Mouse (Mus musculus) kidney, embryonic 15.5 days (tissue): Measurements from ENCODE around the gene Dip2b. TPM values are rescaled to one million over a fixed set of nuclear protein-coding genes. Genes with fewer than 3 reads are reported as not detected.
A peak's percentile ranks its signal among the peaks of the same experiment; 100 is the strongest.

ENCODE experiments used
- ATAC-seq: fragments of 200-750 bp; cut with Nextera tagmentation; replicated peaks from 2 replicates; pipeline ENCODE4 v1.8.0; 2017; ENCODE audit warnings: moderate TSS enrichment; ENCODE audit not compliant: low FRiP score
- H3K27ac ChIP-seq: fragments of 300-500 bp; sonication (generic); 2 replicates; pipeline ENCODE4 v1.5.1; 2015; ENCODE audit warnings: mild to moderate bottlenecking, inconsistent platforms
- H3K27me3 ChIP-seq: fragments of 300-500 bp; sonication (generic); 2 replicates; pipeline ENCODE4 v1.6.1; 2015; ENCODE audit warnings: inconsistent platforms
- H3K36me3 ChIP-seq: fragments of 300-500 bp; sonication (generic); 2 replicates; pipeline ENCODE4 v1.6.1; 2015; ENCODE audit warnings: inconsistent platforms
- H3K4me1 ChIP-seq: fragments of 300-500 bp; sonication (generic); 2 replicates; pipeline ENCODE4 v1.6.1; 2015; ENCODE audit warnings: inconsistent platforms
- H3K4me2 ChIP-seq: fragments of 300-500 bp; sonication (generic); 2 replicates; pipeline ENCODE4 v1.6.1; 2015; ENCODE audit warnings: moderate library complexity, mild to moderate bottlenecking, inconsistent platforms
- H3K4me3 ChIP-seq: fragments of 300-500 bp; sonication (generic); replicated peaks from 2 replicates; pipeline ENCODE4 v1.5.1; 2015; ENCODE audit warnings: mild to moderate bottlenecking, inconsistent platforms
- H3K9ac ChIP-seq: fragments of 300-500 bp; sonication (generic); 2 replicates; pipeline ENCODE4 v1.6.1; 2015; ENCODE audit warnings: mild to moderate bottlenecking, inconsistent platforms
- H3K9me3 ChIP-seq: fragments of 300-500 bp; sonication (generic); replicated peaks from 2 replicates; pipeline ENCODE4 v1.6.1; 2016; ENCODE audit warnings: inconsistent platforms
- WGBS: fragments of 180-500 bp; shearing (Covaris S2); methylation state at CpG from one replicate; pipeline ENCODE4 v1.1.7; 2015; ENCODE audit warnings: mixed read lengths; 5-methylcytosine and 5-hydroxymethylcytosine counted together
- polyA plus RNA-seq: library from polyadenylated mRNA; unstranded; fragments of >200 nt; fragmentation: Nextera tagmentation; extraction: Ambion mirVana; gene quantifications from 2 replicates; pipeline ENCODE4 v1.2.1, GENCODE M21; 2015

Dip2b gene
- polyA plus RNA-seq, 1 experiment from 2014 or later = 11.6 TPM

DNA sequence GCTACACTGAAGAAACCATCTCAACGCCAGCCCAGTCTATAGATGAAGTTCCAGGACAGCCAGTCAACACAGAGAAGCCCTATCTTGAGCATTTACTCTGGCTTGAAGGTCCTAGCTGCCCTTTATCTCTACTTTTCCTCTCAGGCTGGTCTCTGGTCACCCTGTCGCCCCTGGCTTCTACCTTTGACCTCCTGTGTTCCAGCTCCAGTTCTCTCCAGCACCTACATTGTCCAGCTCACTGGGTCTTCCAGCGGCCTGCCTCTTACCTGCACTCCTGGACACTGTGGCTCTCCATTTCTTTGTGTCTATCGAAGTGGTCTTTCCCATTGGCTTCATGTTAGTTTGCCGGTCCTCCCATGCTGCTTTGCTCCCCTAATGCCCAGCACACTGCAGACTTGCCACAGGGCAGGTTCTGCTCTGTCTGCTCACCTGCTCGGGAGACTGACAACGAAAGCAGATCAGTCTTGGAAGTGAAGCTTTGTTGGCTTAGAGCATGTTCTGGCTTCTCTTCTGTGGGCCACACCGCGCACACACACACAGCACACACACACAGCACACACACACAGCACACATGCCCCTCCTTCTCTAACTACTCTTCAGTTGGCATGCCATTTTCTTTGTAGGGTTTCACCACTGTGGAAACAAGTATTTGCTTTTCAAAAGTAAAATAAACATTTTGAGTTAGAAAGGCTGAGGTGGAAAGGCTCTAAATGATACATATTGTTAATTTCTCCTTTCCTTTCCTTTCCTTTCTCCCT lies 35.4 kb downstream of the Dip2b start:
- Histone ChIP-seq H3K4me3 (no peak overlapping the region), H3K36me3 (no peaks in the 10 kb centered on the region), H3K4me2 (no peak overlapping the region), H3K9ac (no peak overlapping the region), H3K27me3 (no peaks in the 10 kb centered on the region), H3K4me1 (peaks cover 55% of the 10 kb centered on the region), H3K27ac (peak overlapping the region; percentile 46), H3K9me3 (no peaks in the 10 kb centered on the region)
- no peak for ATAC-seq
- 75% methylated on average over 9 of the region's 9 CpGs for WGBS

DNA sequence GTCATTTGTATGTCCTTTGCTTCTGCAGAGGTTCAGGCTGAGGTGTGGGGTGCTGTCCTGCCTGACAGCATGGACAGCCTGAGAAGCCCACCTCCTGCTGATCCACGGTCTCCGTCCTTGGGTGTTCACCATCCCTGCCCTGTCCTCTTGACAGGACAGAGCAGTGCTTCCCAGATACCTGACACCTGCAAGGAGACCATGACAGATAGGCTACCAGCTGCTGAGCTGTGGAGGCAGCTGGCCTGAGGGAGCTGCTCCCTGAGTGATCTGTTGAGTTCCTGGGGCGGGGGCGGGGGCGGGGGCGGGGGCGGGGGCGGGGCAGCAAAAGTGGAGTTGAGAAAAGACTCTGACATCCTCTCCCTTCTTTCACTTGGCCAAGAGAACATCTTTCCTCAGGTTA lies 36.3 kb downstream of the Dip2b start:
- H3K4me1 ChIP-seq = peaks cover 55% of the 10 kb centered on the region
- no peaks in the 10 kb centered on the region for H3K36me3 ChIP-seq
- no peak overlapping the region for H3K9ac ChIP-seq
- H3K9me3 ChIP-seq = no peaks in the 10 kb centered on the region
- H3K27me3 ChIP-seq = no peaks in the 10 kb centered on the region
- H3K4me3 ChIP-seq = no peak overlapping the region
- ATAC-seq = peak; percentile 78
- peak overlapping the region; percentile 62 for H3K27ac ChIP-seq
- H3K4me2 ChIP-seq = 0 out of 2 replicates have a peak overlapping the region, but pooled peaks have one; percentile 23
- WGBS = 13% methylated on average over 8 of the region's 8 CpGs

DNA sequence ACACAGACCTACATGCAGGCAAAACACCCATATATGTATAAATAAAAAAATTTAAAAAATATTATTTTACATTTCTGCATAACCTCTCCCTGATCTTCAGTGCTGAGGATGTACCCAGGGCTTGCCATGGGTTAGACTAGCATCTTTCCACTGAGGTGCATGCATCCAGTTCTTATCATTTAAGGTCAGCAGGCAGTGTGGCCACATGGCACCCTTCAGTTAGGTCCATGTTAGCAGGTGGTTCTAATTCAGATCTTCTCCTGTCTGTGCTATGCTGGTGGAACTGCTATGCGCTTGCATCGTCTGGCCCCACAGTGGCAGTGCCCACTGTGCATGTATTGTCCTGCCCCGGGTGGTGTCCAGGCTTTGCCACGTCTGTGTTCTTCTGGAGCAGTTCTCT lies 37.9 kb downstream of the Dip2b start:
- 81% methylated on average over 4 of the region's 4 CpGs for WGBS
- peaks cover 52% of the 10 kb centered on the region for H3K4me1 ChIP-seq
- H3K4me2 ChIP-seq = no peak overlapping the region
- H3K4me3 ChIP-seq = no peak overlapping the region
- no peaks in the 10 kb centered on the region for H3K9me3 ChIP-seq
- ATAC-seq = no peak
- no peak overlapping the region for H3K9ac ChIP-seq
- H3K27me3 ChIP-seq = no peaks in the 10 kb centered on the region
- H3K27ac ChIP-seq = no peak overlapping the region
- H3K36me3 ChIP-seq = no peaks in the 10 kb centered on the region

GRCm38 (mm10) chr15:100080833-100081477 lies 42.5 kb downstream of the Dip2b start:
- Histone ChIP-seq H3K36me3 (no peaks in the 10 kb centered on the region), H3K9ac (no peak overlapping the region), H3K27ac (no peak overlapping the region), H3K4me1 (peaks cover 44% of the 10 kb centered on the region), H3K27me3 (no peaks in the 10 kb centered on the region), H3K4me2 (no peak overlapping the region), H3K4me3 (no peak overlapping the region), H3K9me3 (no peaks in the 10 kb centered on the region)
- 46% methylated on average over 1 of the region's 1 CpGs for WGBS
- ATAC-seq = no peak

DNA sequence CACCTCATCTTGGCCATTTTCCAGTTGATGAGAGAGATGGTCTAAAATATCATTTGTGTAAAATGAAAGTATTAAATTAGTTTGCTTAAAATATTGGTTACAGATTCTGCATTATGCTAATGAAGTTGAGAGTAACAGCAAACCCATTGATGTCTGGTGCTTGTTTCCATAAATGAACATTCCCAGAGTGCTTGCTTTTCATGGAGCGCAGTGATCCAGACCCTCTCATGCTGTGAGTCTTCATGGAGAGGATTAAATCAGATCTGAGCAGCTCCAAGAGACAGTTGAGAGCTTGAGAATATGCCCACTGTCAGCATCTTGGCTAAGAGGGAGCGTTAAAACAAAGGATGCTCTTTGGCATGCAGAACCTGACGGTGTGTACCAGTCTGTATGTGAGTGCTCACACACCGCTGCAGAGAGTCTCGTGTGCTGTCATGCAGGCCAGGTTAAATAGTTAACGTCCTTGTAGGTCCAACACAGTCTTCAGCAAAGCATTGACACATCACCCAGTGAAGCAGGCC lies 43.1 kb downstream of the Dip2b start:
- H3K27me3 ChIP-seq = no peaks in the 10 kb centered on the region
- no peak for ATAC-seq
- no peak overlapping the region for H3K9ac ChIP-seq
- 78% methylated on average over 6 of the region's 6 CpGs for WGBS
- H3K9me3 ChIP-seq = no peaks in the 10 kb centered on the region
- no peaks in the 10 kb centered on the region for H3K36me3 ChIP-seq
- H3K27ac ChIP-seq = no peak overlapping the region
- no peak overlapping the region for H3K4me3 ChIP-seq
- H3K4me1 ChIP-seq = peaks cover 39% of the 10 kb centered on the region
- no peak overlapping the region for H3K4me2 ChIP-seq

GRCm38 (mm10) chr15:100082052-100082451 lies 43.6 kb downstream of the Dip2b start:
- 48% methylated on average over 8 of the region's 8 CpGs for WGBS
- peaks cover 39% of the 10 kb centered on the region for H3K4me1 ChIP-seq
- H3K4me2 ChIP-seq = no peak overlapping the region
- ATAC-seq = 0 out of 2 replicates have a peak, but pooled peaks have one; percentile 46
- no peak overlapping the region for H3K9ac ChIP-seq
- H3K36me3 ChIP-seq = no peaks in the 10 kb centered on the region
- H3K9me3 ChIP-seq = no peaks in the 10 kb centered on the region
- H3K27ac ChIP-seq = no peak overlapping the region
- H3K27me3 ChIP-seq = no peaks in the 10 kb centered on the region
- H3K4me3 ChIP-seq = no peak overlapping the region

DNA sequence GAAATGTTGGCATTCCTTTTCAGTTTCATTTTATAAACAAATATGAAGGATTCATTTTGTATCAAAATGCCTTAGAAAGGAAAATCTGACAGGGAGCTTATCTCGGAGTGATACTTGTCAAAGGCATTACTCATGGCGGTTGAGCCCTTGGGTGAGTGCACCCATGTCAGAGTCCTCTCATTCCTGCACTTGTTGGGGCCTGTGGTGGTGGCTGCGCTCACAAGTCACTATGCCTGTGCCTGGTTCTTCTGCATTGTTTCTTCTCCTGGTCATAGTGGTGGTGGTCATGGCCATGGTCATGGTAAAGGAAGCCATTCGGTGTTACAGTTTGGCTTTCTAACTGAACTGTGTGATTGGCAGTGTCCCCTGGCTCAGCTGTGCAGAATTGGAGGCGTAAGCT lies 44.3 kb downstream of the Dip2b start:
- no peaks in the 10 kb centered on the region for H3K9me3 ChIP-seq
- no peak overlapping the region for H3K27ac ChIP-seq
- ATAC-seq = no peak
- no peaks in the 10 kb centered on the region for H3K27me3 ChIP-seq
- no peak overlapping the region for H3K4me2 ChIP-seq
- no peaks in the 10 kb centered on the region for H3K36me3 ChIP-seq
- no peak overlapping the region for H3K9ac ChIP-seq
- H3K4me1 ChIP-seq = peaks cover 41% of the 10 kb centered on the region
- H3K4me3 ChIP-seq = no peak overlapping the region
- 92% methylated on average over 5 of the region's 5 CpGs for WGBS

- no peak overlapping the region for H3K4me3 ChIP-seq
- WGBS = 49% methylated on average over 6 of the region's 6 CpGs
- H3K4me1 ChIP-seq = peaks cover 51% of the 10 kb centered on the region
- H3K9ac ChIP-seq = no peak overlapping the region
- ATAC-seq = no peak
- no peak overlapping the region for H3K27ac ChIP-seq
- H3K4me2 ChIP-seq = no peak overlapping the region
- H3K9me3 ChIP-seq = no peaks in the 10 kb centered on the region
- H3K27me3 ChIP-seq = no peaks in the 10 kb centered on the region
- H3K36me3 ChIP-seq = no peaks in the 10 kb centered on the region
Observed at GRCm38 (mm10) chr15:100083882-100084281, 45.4 kb downstream of the Dip2b start.

GRCm38 (mm10) chr15:100084882-100085281 lies 46.4 kb downstream of the Dip2b start:
- no peak for ATAC-seq
- no peaks in the 10 kb centered on the region for H3K36me3 ChIP-seq
- H3K27me3 ChIP-seq = no peaks in the 10 kb centered on the region
- no peaks in the 10 kb centered on the region for H3K9me3 ChIP-seq
- H3K4me3 ChIP-seq = no peak overlapping the region
- H3K4me1 ChIP-seq = peaks cover 57% of the 10 kb centered on the region
- H3K4me2 ChIP-seq = no peak overlapping the region
- H3K27ac ChIP-seq = no peak overlapping the region
- no peak overlapping the region for H3K9ac ChIP-seq
- 69% methylated on average over 4 of the region's 4 CpGs for WGBS

DNA sequence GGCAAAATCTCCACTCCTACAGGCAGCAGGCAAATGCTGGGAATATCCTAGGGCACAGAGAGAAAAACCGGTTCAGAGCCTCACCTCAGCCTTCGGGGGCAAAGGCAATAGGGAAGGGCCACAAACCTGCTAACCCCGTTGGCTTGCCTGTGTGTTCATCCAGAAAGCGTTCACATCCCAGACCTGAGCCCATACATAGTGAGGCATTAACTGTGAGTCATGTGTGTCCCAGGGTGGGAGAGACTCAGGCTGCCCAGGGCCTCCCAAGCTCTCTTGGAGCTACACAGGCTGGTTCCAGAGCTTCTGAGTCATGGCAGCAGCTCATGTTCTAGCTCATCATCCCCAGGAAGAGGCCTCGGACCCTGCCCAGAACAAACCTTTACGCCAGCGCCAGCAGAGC lies 49.6 kb downstream of the Dip2b start:
- Histone ChIP-seq H3K4me3 (no peak overlapping the region), H3K27me3 (no peaks in the 10 kb centered on the region), H3K9me3 (no peaks in the 10 kb centered on the region), H3K4me2 (no peak overlapping the region), H3K4me1 (peaks cover 61% of the 10 kb centered on the region), H3K36me3 (no peaks in the 10 kb centered on the region), H3K9ac (no peak overlapping the region), H3K27ac (peak overlapping the region; percentile 89)
- ATAC-seq = 0 out of 2 replicates have a peak, but pooled peaks have one; percentile 44
- 66% methylated on average over 7 of the region's 7 CpGs for WGBS

DNA sequence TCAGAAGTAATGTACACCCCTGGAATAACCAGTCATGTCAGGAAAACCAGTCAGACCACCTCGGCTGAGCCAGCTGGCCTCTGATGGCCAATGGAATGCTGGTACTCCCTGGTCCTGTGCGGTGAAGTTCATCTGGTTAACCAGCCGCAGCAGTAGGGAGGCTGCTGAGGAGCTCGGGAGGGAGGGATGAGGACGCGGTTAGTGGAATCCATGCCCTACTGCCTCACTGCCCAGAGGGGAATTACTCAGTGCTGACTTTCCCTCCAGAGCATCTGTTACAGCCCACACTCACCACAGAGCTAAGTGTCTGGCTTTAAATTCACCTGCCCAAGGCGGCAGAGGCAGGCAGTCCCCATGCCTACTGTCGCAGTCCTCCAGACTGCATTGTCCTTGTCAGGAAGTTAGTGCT lies 51.2 kb downstream of the Dip2b start:
- peak; percentile 95 for ATAC-seq
- H3K27me3 ChIP-seq = no peaks in the 10 kb centered on the region
- H3K36me3 ChIP-seq = no peaks in the 10 kb centered on the region
- WGBS = 33% methylated on average over 8 of the region's 8 CpGs
- H3K4me3 ChIP-seq = no peak overlapping the region
- peak overlapping the region; percentile 78 for H3K27ac ChIP-seq
- no peaks in the 10 kb centered on the region for H3K9me3 ChIP-seq
- H3K4me2 ChIP-seq = 0 out of 2 replicates have a peak overlapping the region, but pooled peaks have one; percentile 23
- H3K4me1 ChIP-seq = peaks cover 50% of the 10 kb centered on the region
- no peak overlapping the region for H3K9ac ChIP-seq

DNA sequence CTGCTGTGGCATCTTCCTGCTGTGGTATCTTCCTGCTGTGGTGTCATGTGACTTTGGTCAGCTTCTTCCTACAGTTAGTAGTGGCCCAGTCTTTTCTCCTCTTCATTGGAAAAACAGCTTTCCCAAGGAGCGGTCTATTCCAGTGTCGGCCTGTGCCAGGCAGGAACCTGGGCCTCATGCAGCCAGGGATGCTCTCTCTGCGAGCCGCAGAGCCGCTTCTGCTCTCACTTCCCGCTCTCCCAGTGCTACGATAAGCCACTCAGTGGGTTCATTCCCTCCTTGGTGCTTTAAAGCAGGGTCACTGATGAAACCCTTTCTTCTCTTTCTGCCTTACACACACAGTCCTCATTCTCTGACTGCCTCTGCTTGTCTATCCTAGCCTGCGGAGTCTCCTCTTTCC lies 53.4 kb downstream of the Dip2b start:
- no peak for ATAC-seq
- H3K27ac ChIP-seq = peak overlapping the region; percentile 64

More for the DNA sequence above, 53.4 kb downstream of the Dip2b start:
- H3K9ac ChIP-seq = no peak overlapping the region
- H3K4me1 ChIP-seq = peaks cover 46% of the 10 kb centered on the region
- no peaks in the 10 kb centered on the region for H3K9me3 ChIP-seq
- 52% methylated on average over 8 of the region's 8 CpGs for WGBS
- no peaks in the 10 kb centered on the region for H3K27me3 ChIP-seq
- 0 out of 2 replicates have a peak overlapping the region, but pooled peaks have one; percentile 10 for H3K4me3 ChIP-seq
- no peaks in the 10 kb centered on the region for H3K36me3 ChIP-seq
- H3K4me2 ChIP-seq = peak overlapping the region; percentile 41
